Mouse (Mus musculus) cerebellum, adult 8-10 months (tissue): ENCODE data around the gene Taf4.

Experiments
- DNase-seq: peaks from one replicate; pipeline ENCODE4 v3.0.0; 2022

The Taf4 gene

GRCm38 (mm10) chr2:179980616-179981015, 4.2 kb upstream of the Taf4 start:
- DNase-seq: peak; percentile 12

GRCm38 (mm10) chr2:179979836-179980235, 3.4 kb upstream of the Taf4 start:
- peak; percentile 33 for DNase-seq

GRCm38 (mm10) chr2:179978250-179978649, 1.8 kb upstream of the Taf4 start:
- peak; percentile 20 for DNase-seq

DNA sequence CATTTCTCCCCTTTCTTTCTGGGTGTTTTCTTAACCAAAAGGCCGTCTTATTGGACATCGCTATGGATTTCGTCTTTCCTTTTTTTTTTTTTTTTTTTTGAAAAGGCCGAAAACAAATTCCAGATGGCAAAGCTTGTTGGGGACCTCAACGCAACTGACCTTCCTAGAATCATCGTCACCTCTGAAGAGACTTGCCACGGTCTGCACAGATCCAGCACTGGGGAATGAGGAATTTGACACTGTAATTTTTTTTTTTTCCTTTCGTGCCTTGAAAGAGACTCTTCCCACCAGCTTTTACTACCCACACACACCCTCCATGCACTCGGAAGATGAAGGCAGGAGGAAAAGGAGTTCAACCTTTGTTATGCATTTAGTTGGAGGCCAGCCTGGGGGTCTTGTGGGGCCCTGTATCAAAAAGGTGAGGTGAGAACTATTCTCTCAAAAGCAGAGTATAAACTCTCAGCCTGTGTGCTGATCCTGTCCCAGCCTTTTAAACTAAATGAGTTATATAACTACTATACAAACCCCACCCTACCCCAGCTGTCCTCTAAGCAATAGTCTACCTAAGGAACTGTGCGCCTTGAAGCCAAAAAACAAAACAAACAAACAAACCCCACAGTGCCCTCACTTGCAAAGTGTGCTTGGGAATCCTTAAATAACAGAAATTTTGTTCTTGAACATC, 1.0 kb upstream of the Taf4 start:
- peak; percentile 53 for DNase-seq

DNA sequence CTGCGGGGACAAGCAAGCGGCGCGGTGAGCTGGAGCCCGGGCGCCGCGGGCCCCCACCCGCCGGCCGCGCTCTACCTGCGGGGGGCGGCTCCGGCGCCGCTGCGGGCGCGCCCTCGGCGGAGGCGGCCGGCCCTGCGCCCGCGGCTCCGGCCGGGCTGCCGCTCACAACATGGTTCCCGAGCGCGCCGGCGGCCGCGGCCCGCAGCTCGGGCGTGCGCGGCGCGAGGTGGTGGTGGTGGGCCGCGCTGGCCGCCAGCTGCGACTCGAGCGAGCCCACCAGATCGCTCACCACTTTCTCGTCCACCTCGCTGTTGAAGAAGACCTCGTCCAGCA, 185 bp downstream of the Taf4 start:
- DNase-seq: no peak

DNA sequence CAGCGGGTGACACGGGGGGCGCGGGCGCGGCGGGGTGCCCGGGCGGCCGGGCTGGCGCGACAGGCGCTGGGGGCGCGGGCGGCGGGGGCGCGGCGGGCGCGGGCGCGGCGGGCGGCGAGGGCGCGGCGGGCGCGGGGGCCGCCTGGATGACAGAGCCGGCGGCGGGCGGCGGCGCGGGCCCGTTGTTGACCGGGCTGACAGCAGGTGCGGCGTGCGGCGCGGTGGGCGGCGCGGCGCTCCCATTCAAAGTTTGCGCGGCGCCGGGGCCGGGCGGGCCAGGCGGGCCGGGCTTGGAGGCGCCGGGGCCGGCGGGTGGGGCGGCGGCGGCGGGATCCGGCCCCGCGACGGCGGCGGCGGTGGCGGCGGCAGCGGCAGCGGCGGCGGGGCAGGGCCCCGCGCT, 595 bp downstream of the Taf4 start:
- DNase-seq: no peak

- peak; percentile 57 for DNase-seq
Measured at GRCm38 (mm10) chr2:179974651-179975471, 1.6 kb downstream of the Taf4 start.

DNA sequence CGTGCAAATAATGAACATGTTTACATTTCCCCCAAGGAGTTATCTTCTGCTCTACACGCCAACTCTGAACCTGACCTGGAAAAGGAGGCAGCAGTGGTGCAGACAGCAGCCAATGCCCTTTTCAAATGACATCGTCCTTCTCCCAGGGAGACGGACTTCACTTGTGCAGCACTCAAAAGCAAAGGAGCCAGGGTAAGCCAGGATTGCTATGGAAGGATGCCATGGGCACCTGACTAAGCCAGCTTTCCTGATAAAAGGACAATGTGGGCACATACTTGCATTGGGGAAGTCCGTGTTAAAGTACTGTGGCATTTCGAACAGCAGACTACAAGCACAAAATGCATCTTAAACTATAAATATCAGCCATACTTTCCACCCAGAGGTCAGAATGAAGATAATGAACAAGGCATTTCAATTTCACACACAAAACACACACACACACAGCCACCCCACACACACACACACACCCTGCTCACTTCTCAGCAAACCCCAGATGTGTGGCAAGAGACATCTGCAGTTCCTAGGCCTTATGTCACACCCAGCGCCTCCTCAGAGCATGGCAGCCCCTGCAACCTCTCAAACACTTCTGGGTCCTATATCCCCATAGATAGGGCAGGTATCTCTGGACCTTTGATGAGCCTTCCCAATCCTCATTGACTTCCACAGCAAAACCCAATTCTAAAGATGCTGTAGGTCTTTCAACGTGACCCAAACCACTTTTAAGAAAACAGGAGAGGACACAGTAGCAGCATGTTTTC, 2.4 kb downstream of the Taf4 start:
- peak; percentile 16 for DNase-seq

GRCm38 (mm10) chr2:179972406-179972805, 4.0 kb downstream of the Taf4 start:
- DNase-seq: peak; percentile 9

DNA sequence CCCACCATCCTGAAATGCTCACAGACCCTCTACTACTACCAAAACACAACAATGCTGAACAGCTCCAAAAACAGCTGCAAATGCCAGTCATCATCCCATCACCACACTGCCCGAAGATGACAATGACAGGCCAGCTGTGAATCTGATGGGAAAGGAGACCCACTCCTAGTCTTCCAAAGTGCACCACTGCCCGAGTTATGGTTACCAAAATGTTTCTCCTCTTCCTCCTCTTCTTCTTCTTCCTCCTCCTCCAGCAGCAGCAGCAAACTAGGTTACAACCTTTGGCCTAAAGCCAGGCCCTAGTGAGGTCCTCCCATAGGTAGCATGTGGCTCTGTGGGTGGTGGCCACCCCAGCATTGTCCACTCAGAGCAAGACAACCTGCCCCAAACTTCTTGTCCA, 4.6 kb downstream of the Taf4 start:
- peak; percentile 15 for DNase-seq

DNA sequence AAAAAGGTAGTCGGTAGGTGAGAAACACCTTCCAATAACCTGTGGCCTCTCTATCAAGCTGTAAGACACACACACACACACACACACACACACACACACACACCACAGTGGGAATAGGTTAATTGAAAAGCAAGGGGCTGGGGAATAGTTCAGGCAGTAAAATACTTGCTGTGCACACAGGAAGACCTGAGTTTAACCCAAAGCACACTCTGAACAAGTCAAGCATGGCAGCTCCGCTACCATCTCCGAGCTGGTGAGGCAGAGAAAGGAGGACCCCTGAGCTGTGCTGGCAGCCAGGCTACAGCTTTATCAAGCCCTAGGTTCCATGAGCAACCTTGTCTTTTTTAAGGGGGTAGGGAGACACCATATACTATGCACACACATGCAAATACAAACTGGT, 7.3 kb downstream of the Taf4 start:
- no peak for DNase-seq

DNA sequence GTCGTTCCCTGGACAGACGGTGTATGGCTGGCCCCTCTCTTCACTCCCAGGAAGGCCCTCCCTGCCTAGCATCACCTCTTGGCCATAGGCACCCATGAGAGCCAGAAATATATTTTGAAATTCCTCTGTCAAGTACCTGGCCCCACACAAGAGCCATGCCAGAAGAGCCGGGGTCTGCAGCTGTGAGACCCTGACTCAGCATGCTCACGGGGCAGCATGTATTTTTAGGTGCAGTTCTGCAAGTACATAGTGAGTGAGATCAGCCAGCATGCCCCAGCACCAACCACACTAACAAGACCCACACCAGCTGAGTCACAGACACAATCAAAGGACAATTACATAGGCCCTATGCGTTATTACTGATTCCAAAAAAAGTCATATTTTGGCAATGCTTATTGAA, 8.8 kb downstream of the Taf4 start:
- peak; percentile 2 for DNase-seq

DNA sequence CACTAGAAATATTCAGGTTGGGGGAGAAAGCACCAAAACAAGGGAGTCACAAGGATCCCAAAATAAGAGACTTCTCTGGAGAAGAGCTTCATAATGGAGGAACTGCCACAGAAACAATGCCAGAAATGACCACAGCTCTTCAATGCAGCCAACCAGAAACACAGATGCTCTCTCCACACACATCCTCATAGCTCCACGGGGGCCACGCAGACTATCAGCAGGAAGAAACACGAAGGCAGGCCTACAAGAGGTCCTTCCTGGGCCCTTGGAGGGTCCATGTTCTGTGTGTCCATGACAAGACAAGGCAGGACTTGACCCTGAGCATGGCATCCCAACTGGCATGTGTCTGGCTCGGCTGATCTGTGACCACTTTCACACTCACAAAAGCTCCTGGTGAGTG, 15.0 kb downstream of the Taf4 start:
- DNase-seq: no peak

- no peak for DNase-seq
Measured at GRCm38 (mm10) chr2:179960327-179960726, 16.1 kb downstream of the Taf4 start.

- DNase-seq: no peak
Measured at GRCm38 (mm10) chr2:179959391-179959790, 17.1 kb downstream of the Taf4 start.

DNA sequence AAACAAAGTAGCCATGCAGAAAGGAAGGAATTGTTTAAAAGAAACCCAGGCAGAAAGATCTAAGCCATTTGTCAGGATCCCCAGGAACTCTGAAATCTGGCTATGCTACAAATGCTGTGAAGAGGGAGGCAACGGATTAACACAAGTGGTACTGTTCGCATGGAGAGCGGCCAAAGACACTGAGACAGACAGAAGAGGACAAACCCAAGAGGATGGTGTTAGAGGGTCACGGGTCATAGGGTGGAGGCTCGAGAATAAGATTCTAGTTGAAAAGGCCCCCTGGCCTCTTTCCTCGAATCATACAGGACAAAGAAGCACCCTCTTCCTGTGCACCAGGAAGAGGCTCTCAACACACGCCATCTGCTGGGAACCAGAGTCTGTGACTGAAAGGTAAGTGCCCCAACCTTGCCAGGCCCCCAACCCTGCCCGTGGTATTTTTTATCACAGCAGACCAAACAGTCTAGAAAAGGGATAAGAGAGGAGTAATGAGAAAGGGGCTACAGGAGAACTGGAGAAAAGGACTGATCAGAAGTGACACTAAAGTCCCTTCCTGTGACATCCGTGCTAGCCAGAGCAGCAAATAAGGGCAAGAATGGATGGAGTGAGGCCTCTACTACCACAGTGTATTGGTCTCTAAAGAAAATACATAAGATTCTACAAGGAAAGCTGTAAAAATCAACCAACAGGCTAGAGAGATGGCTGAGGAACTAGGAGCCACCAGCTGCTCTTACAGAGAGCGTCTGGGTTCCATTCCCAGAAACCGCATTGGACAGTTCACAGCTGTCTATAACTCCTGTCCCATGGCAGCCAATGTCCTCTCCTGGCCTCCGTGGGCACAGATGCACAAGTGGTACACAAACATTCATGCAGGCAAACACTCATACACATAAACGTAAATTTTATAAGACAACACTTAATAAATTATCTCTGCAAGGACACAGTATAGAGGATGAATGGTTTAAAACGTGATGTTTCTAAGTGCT, 24.6 kb downstream of the Taf4 start:
- DNase-seq: no peak

- no peak for DNase-seq
Measured at GRCm38 (mm10) chr2:179948820-179949219, 27.6 kb downstream of the Taf4 start.

DNA sequence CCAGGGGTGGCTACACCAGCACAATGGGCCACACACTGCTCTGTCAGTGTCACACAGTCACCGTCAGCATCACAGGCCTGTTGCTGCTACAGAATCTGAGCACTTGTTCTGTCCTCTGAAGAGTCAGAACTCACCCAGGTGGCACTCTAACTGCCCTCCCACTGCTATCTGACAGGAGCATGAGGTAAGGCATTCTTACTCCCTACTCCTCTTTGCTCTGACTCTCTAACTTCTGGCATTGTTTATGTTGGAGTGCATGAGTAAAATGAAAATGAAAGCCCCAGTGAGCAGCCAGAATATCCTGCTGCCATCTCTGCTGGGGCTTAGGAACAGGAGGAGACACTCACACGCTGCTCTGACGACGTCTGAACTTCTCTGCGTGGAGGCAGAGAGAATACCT, 28.8 kb downstream of the Taf4 start:
- DNase-seq: no peak

GRCm38 (mm10) chr2:179946496-179946895, 29.9 kb downstream of the Taf4 start:
- DNase-seq: no peak

DNA sequence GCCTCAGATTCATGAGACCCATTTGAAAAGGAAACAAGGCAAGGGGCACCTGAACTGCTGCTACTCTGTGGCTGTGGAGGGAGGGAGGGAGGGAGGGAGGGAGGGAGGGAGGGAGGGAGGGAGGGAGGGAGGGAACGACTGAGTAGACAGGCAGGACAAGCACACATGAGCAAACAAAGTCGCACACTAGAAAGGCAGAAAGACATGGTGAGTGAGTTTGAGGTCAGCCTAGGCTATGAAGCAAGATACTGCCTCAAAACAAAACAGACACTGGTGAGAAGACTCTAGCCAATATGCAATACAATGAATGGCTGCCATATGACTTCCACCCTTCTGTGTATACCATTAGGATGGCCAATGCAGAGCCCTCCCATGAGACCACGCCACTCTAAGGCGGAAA, 31.4 kb downstream of the Taf4 start:
- DNase-seq: no peak

DNA sequence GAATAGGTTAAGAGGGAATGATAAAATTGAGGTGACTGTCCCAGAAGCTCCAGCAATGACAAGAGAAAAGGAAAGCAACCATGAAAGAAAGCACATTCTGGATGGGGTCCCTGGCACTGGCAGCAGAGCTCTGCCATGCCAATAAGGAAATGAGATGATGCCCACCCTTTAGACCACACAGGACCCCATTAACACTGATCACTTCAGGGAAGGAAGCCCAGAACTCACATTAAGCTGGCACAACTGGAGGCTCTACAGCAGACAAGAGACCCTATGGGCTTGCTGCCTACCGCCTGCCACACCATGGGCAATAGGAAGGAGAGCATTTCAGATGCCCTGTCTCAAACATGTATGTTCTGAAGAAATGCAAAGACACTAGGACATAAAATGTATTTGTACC, 34.8 kb downstream of the Taf4 start:
- DNase-seq: no peak

GRCm38 (mm10) chr2:179937091-179937490, 39.4 kb downstream of the Taf4 start:
- no peak for DNase-seq

GRCm38 (mm10) chr2:179934165-179934564, 42.3 kb downstream of the Taf4 start:
- no peak for DNase-seq
